Mouse (Mus musculus) hindbrain, postnatal 0 days (tissue): ENCODE results near the gene Kank3. TPM values are rescaled to one million over a fixed set of nuclear protein-coding genes. Genes with fewer than 3 reads are reported as not detected.

Experiments used
- ATAC-seq: fragments of 200-750 bp; cut with Nextera tagmentation; 2 replicates; pipeline ENCODE4 v1.8.0; 2017; ENCODE audit warnings: mild to moderate bottlenecking, moderate TSS enrichment, moderate library complexity
- DNase-seq: peaks from one replicate; pipeline ENCODE4 v3.0.0-alpha.2; 2015; ENCODE audit warnings: low spot score
- H3K27ac ChIP-seq: fragments of 300-500 bp; sonication (generic); 2 replicates; pipeline ENCODE4 v1.5.1; 2014; ENCODE audit warnings: mild to moderate bottlenecking
- H3K27me3 ChIP-seq: fragments of 300-500 bp; sonication (generic); 2 replicates; pipeline ENCODE4 v1.6.1; 2014; ENCODE audit warnings: low read length, mixed read lengths; ENCODE audit not compliant: insufficient read depth
- H3K36me3 ChIP-seq: fragments of 300-500 bp; sonication (generic); 2 replicates; pipeline ENCODE4 v1.6.1; 2014; ENCODE audit warnings: low read length, mixed read lengths; ENCODE audit not compliant: insufficient read depth
- H3K4me1 ChIP-seq: fragments of 300-500 bp; sonication (generic); 2 replicates; pipeline ENCODE4 v1.6.1; 2014; ENCODE audit warnings: antibody characterized with exemption, low read length, mixed read lengths; ENCODE audit not compliant: insufficient read depth
- H3K4me2 ChIP-seq: fragments of 300-500 bp; sonication (generic); 2 replicates; pipeline ENCODE4 v1.6.1; 2014; ENCODE audit warnings: low read depth, mild to moderate bottlenecking, low read length, moderate library complexity, mixed read lengths
- H3K4me3 ChIP-seq: fragments of 300-500 bp; sonication (generic); 2 replicates; pipeline ENCODE4 v1.5.1; 2014; ENCODE audit warnings: low read length
- H3K9ac ChIP-seq: fragments of 300-500 bp; sonication (generic); replicated peaks from 2 replicates; pipeline ENCODE4 v1.6.1; 2014; ENCODE audit warnings: mild to moderate bottlenecking, low read length, moderate library complexity, mixed read lengths
- H3K9me3 ChIP-seq: fragments of 300-500 bp; sonication (generic); 2 replicates; pipeline ENCODE4 v1.6.1; 2016; ENCODE audit warnings: low read length, mixed read lengths
- CTCF ChIP-seq: IDR thresholded peaks from 2 replicates; pipeline ENCODE4 v1.5.1; 2016; ENCODE audit warnings: antibody characterized with exemption, control low read depth, low read depth
- WGBS: fragments of 180-500 bp; shearing (Covaris S2); extraction: QIAGEN DNeasy Blood & Tissue Kit; methylation state at CpG from one replicate; pipeline ENCODE4 v1.1.7; 2014; 5-methylcytosine and 5-hydroxymethylcytosine counted together
- polyA plus RNA-seq: library from polyadenylated mRNA; unstranded; fragments of >200 nt; fragmentation: Nextera tagmentation; extraction: Ambion mirVana; gene quantifications from 2 replicates; pipeline ENCODE4 v1.2.1, GENCODE M21; 2015
- total RNA-seq: library from RNA; depleted of rRNA; stranded (reverse); fragments of >200 nt; gene quantifications from 2 replicates; pipeline ENCODE4 v1.2.3, GENCODE M21; 2014

Gene Kank3
- total and polyA plus RNA-seq, 2 experiments from 2014 or later, result 44.1 to 57.2 TPM

GRCm38 (mm10) chr17:33804745-33805144, 5.6 kb upstream of the Kank3 start:
- Histone ChIP-seq H3K4me3 (no peak overlapping the region), H3K9ac (no peak overlapping the region), H3K27ac (no peak overlapping the region), H3K4me1 (no peaks in the 10 kb centered on the region), H3K27me3 (no peaks in the 10 kb centered on the region), H3K9me3 (no peaks in the 10 kb centered on the region), H3K36me3 (no peaks in the 10 kb centered on the region), H3K4me2 (no peak overlapping the region)
- no peak for TF ChIP-seq CTCF
- WGBS, result 61% methylated on average over 1 of the region's 1 CpGs
- no peak for ATAC-seq
- no peak for DNase-seq

- Histone ChIP-seq H3K4me2 (no peak overlapping the region), H3K9me3 (no peaks in the 10 kb centered on the region), H3K27me3 (no peaks in the 10 kb centered on the region), H3K9ac (no peak overlapping the region), H3K4me1 (no peaks in the 10 kb centered on the region), H3K36me3 (no peaks in the 10 kb centered on the region), H3K4me3 (no peak overlapping the region), H3K27ac (no peak overlapping the region)
- ATAC-seq (no peak), DNase-seq (no peak)
- no peak for TF ChIP-seq CTCF
- 71% methylated on average over 8 of the region's 9 CpGs for WGBS
These were observed 3.0 kb upstream of the Kank3 start for GRCm38 (mm10) chr17:33807181-33807888.

GRCm38 (mm10) chr17:33808192-33808591, 2.1 kb upstream of the Kank3 start:
- WGBS, result 41% methylated on average over 10 of the region's 10 CpGs
- H3K27ac ChIP-seq, result no peak overlapping the region

DNA sequence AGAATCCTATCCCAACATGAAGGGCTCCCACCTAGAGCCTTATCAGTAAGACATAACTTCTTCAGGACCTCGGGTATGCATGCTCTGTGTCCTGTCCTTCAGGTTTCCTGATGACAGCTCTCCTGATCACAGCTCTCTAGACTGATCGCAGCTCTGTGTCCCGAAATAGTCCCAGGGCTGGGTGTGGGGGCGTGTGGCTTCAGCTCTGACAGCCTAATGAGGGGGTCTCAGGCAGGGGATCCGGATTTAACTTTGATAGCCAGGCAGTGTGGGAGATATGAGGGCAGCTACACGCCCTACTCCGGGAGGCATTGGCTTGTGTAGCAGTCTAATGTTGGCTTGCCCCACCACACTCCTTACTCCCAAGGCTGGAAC, 810 bp downstream of the Kank3 start:
- WGBS, result 30% methylated on average over 7 of the region's 7 CpGs

More at GRCm38 (mm10) chr17:33808192-33808591, 2.1 kb upstream of the Kank3 start:
- no peak for ATAC-seq
- Histone ChIP-seq H3K27me3 (no peaks in the 10 kb centered on the region), H3K36me3 (no peaks in the 10 kb centered on the region), H3K9ac (no peak overlapping the region), H3K4me2 (no peak overlapping the region), H3K4me3 (no peak overlapping the region), H3K9me3 (no peaks in the 10 kb centered on the region), H3K4me1 (no peaks in the 10 kb centered on the region)
- DNase-seq, result no peak
- TF ChIP-seq CTCF, result no peak

GRCm38 (mm10) chr17:33812475-33812874, 2.2 kb downstream of the Kank3 start:
- Histone ChIP-seq H3K27me3 (no peaks in the 10 kb centered on the region), H3K4me1 (no peaks in the 10 kb centered on the region), H3K4me3 (no peak overlapping the region), H3K36me3 (no peaks in the 10 kb centered on the region), H3K9me3 (no peaks in the 10 kb centered on the region), H3K27ac (no peak overlapping the region; the same call in 1 of the 2 replicates), H3K4me2 (no peak overlapping the region), H3K9ac (no peak overlapping the region)
- ATAC-seq (no peak), DNase-seq (no peak)
- TF ChIP-seq CTCF, result no peak
- 57% methylated on average over 3 of the region's 3 CpGs for WGBS

More for the DNA sequence above, 810 bp downstream of the Kank3 start:
- Histone ChIP-seq H3K4me1 (no peaks in the 10 kb centered on the region), H3K36me3 (no peaks in the 10 kb centered on the region), H3K4me2 (peak overlapping the region; percentile 90), H3K9me3 (no peaks in the 10 kb centered on the region), H3K27me3 (no peaks in the 10 kb centered on the region), H3K27ac (peak overlapping the region; percentile 26; the same call in 1 of the 2 replicates), H3K4me3 (peak overlapping the region; percentile 53), H3K9ac (peak overlapping the region; percentile 50; the same call in 1 of the 2 replicates)
- ATAC-seq, result no peak
- no peak for DNase-seq
- no peak for TF ChIP-seq CTCF

DNA sequence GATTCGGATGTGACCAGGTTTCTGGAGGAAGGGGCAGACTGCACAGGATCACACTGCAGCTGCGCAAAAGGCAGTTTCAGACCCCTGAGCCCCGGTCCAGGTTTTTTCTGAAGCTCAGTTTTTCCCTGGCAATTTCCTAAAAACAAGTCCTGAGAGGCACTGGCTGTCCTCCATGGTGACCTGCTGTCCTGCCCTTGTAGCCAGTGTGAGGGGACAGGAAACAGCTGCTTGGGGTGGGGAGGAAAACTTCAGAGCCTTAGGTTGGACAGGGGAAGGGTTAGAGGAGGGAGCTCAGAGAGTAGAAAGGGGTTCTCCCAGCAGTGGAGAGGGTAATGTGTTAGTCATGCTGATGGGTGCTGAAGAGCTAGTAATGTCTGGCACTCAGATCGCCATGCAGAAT, 2.7 kb downstream of the Kank3 start:
- ATAC-seq, result no peak
- H3K9me3 ChIP-seq, result no peaks in the 10 kb centered on the region
- peaks cover 3% of the 10 kb centered on the region for H3K4me1 ChIP-seq
- no peak overlapping the region for H3K4me2 ChIP-seq
- 69% methylated on average over 4 of the region's 4 CpGs for WGBS
- TF ChIP-seq CTCF, result no peak
- H3K9ac ChIP-seq, result no peak overlapping the region
- H3K4me3 ChIP-seq, result no peak overlapping the region
- H3K36me3 ChIP-seq, result no peaks in the 10 kb centered on the region
- H3K27me3 ChIP-seq, result no peaks in the 10 kb centered on the region
- no peak for DNase-seq
- H3K27ac ChIP-seq, result no peak overlapping the region; the same call in 1 of the 2 replicates

DNA sequence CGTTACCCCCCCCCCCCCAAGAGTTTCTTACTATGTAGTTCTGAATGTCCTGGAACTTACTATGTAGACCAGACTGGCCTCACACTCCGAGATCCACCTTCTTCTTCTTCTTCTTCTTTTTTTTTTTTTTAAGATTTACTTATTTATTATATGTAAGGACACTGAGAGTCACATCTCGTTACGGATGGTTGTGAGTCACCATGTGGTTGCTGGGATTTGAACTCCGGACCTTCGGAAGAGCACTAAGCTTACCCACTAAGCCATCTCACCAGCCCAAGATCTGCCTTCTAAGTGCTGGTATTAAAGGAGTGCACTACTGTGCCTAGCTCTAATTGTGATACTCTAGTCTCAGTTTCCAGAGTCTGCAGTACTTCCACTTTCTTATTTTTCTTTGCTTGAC, 5.1 kb downstream of the Kank3 start:
- Histone ChIP-seq H3K4me1 (peaks cover 10% of the 10 kb centered on the region), H3K36me3 (peaks cover 2% of the 10 kb centered on the region; the same call in 1 of the 2 replicates), H3K9me3 (no peaks in the 10 kb centered on the region), H3K4me3 (no peak overlapping the region), H3K27me3 (no peaks in the 10 kb centered on the region), H3K4me2 (no peak overlapping the region), H3K9ac (no peak overlapping the region), H3K27ac (no peak overlapping the region)
- 92% methylated on average over 6 of the region's 6 CpGs for WGBS
- ATAC-seq, result no peak
- no peak for TF ChIP-seq CTCF
- no peak for DNase-seq
